Mouse (Mus musculus) frontal cortex, adult (tissue): Measurements from ENCODE around the gene Ly6g5c.
"Not testable (repeated sequence)": the region's sequence is repeated elsewhere in the genome, so short reads cannot be mapped to it uniquely, and the experiment has no call there.

ENCODE experiments used
- ATAC-seq: cut with Nextera tagmentation; 2 replicates; pipeline ENCODE4 v1.9.2; 2017; ENCODE audit warnings: mild to moderate bottlenecking, moderate library complexity, mixed read lengths; ENCODE audit not compliant: low TSS enrichment

Ly6g5c gene

GRCm38 (mm10) chr17:35106522-35106921 lies 1.6 kb upstream of the Ly6g5c start:
- ATAC-seq: no peak

- ATAC-seq: no peak
These were observed 3.7 kb downstream of the Ly6g5c start for GRCm38 (mm10) chr17:35111774-35112173.

- no peak for ATAC-seq
These were observed 7.3 kb downstream of the Ly6g5c start, which contains the start of gene Ly6g5b for GRCm38 (mm10) chr17:35115046-35116019. Gene Ly6g5b, minus strand, starts transcription at chr17:35115428.

GRCm38 (mm10) chr17:35120745-35121142 lies 12.7 kb downstream of the Ly6g5c start:
- ATAC-seq: no peak; the same call in 1 of the 2 replicates

- ATAC-seq: peak; percentile 89
These were observed 13.2 kb downstream of the Ly6g5c start, which contains the start of gene Gpank1 for GRCm38 (mm10) chr17:35121143-35121799. Gene Gpank1, plus strand, starts transcription at chr17:35121455.

- peak; percentile 33; the same call in 1 of the 2 replicates for ATAC-seq
These were observed 13.8 kb downstream of the Ly6g5c start, which contains the start of gene Csnk2b for GRCm38 (mm10) chr17:35121871-35122303. Gene Csnk2b, minus strand, starts transcription at chr17:35122053.

GRCm38 (mm10) chr17:35123287-35123686 lies 15.2 kb downstream of the Ly6g5c start:
- not testable (repeated sequence) for ATAC-seq

- not testable (repeated sequence) for ATAC-seq
These were observed 16.3 kb downstream of the Ly6g5c start for GRCm38 (mm10) chr17:35124261-35124896.

GRCm38 (mm10) chr17:35125081-35125480 lies 17.0 kb downstream of the Ly6g5c start:
- ATAC-seq: no peak

- ATAC-seq: no peak
These were observed 17.5 kb downstream of the Ly6g5c start for GRCm38 (mm10) chr17:35125578-35125977.

- peak; percentile 28; the same call in 1 of the 2 replicates for ATAC-seq
These were observed 18.1 kb downstream of the Ly6g5c start, which contains the start of gene D17H6S53E for GRCm38 (mm10) chr17:35126206-35126611. Gene D17H6S53E, plus strand, starts transcription at chr17:35126373.

- no peak for ATAC-seq
These were observed 18.9 kb downstream of the Ly6g5c start for GRCm38 (mm10) chr17:35127017-35127416.

- ATAC-seq: no peak
These were observed 20.9 kb downstream of the Ly6g5c start for GRCm38 (mm10) chr17:35128996-35129395.

GRCm38 (mm10) chr17:35131038-35131437 lies 23.0 kb downstream of the Ly6g5c start:
- no peak for ATAC-seq

- ATAC-seq: no peak
These were observed 23.6 kb downstream of the Ly6g5c start, which contains the start of gene Apom for GRCm38 (mm10) chr17:35131500-35132173. Gene Apom, minus strand, starts transcription at chr17:35132050.

- ATAC-seq: no peak
These were observed 24.1 kb downstream of the Ly6g5c start for GRCm38 (mm10) chr17:35132174-35132560.

GRCm38 (mm10) chr17:35133517-35133916 lies 25.4 kb downstream of the Ly6g5c start:
- ATAC-seq: no peak

GRCm38 (mm10) chr17:35134801-35135590 lies 26.9 kb downstream of the Ly6g5c start, which contains the start of gene Bag6:
Gene Bag6, plus strand, starts transcription at chr17:35135178.
- ATAC-seq: peak; percentile 94

- ATAC-seq: peak; percentile 58
These were observed 27.7 kb downstream of the Ly6g5c start for GRCm38 (mm10) chr17:35135591-35136320.
